Mouse (Mus musculus): ENCODE data around the gene Mutyh.

Mutyh gene

DNA sequence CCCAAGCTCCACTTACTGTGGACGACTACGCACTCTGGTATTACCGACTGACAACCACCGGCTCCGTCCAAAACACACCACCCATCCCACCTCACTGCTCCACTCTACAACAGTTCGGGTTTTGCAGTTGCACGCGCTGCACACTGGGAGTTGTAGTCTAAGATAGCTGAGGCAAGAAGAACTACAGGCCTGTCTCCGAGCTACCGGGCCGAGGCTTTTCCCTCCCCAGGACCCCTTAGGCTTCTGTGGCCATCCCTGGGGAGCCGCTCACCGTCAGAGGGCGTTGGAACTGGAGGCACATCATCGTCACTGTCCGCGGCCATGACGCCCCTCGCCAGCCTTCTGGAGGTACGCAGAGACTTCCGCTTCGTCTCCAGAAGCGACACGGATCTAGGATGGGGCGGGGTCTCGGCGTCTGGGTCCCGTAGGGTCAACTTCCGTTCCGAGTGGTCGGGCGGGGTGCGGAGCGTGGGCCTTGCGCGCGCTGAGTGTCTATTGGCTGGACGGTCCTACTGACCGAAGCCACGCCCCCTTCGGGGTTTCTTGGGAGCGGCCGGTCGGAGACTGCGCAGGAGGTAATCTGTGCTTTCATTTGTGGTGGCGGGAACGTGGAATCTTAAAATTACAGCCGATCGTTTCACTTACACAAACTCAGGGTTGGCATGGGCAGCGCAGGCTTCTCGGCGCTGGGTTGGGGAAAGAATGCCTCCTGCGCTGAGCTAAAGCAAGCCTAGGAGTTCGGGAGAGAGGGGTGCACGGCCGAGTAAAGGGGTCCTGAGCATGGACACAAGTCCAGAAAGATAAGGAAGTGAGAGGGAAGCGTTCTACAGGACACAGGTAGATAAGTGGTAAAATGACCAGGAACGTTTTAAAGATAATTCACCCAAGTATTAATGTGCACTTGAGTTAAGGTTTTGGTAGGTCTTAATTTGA lies at the start of gene Mutyh, which contains the start of gene Toe1:
TSS of gene Mutyh (plus strand) at position 527 of the 933 bp plus-strand sequence.
TSS of gene Toe1 (minus strand) at position 444 of the 933 bp plus-strand sequence.
- peak; percentile 83 for DNase-seq (ENCODE audit: extremely low spot score, low read depth, low spot score)

DNA sequence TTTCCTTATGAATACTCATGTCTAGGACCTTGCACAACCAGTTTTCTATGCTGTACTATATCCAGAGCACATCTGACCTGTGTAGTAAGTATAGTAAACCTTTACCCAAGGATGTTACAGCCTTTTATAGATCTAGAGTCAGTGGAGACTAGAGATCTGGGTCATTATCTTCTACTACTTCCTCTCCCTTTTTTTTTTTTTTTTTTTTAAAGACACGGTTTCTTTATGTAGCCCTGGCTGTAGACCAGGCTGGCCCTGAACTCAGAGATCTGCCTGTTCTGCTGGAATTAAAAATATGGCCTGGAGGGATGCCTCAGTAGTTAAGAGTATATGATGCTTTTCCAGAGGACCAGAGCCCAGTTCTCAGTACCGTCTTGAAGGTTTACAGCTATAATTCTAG lies 45.6 kb upstream of the Mutyh start:
- DNase-seq (ENCODE audit: extremely low spot score, low read depth, low spot score) = no peak

DNA sequence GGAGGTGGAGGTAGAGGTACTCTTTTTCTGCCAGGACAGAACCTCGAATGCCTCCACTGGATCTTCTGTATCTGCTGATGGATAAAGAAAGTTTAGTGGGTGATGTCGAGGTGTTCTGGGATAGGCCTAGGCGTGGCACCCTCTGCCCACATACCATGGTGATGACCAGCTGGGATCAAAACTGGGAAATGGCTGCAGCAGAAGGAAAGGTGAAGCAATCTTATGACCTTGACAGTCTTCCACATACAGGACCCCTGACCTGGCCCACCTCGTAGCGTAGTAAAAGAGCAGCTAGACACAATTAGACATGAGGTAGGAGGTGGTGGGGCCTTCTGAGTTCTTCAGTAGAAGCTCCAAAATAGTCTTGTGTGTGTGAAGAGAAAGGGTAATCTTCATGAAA lies 43.5 kb upstream of the Mutyh start:
- no peak for DNase-seq (ENCODE audit: extremely low spot score, low read depth, low spot score)

DNA sequence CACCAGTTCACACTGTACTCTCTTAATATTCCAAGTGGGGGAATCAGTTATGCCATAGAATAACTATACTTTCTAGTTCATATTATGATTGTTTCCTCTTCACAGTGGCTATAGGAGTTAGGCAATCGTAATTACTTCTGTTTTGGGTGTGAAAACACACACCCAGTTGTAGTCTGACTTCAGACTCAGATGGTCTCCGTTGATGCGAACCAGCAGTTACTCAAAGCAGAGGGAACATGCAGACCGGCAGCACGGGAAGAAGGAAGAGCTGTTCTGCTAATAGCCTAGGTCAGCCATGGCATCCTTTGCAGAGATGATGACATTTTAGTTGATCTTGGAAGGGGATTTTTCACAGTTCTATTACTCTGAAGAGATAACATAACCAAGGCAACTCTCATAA lies 39.0 kb upstream of the Mutyh start:
- no peak for DNase-seq (ENCODE audit: extremely low spot score, low read depth, low spot score)

DNA sequence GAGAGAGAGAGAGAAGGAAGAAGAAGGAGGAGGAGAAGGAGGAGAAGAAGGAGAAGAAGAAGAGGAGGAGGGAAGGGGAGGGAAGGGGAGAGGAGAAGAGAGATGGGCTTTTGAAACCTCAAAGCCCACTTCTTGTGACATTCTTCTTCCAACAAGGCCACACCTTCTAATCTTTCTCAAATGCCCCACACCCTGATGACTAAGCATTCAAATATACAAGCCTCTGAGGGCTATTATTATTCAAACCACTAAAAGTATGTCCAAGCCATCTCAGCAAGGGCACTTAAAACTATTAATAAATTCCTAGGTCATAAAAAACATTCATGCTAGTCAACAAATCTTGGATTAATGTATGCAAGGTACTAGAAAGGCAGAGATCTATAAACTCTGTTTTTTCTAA lies 38.5 kb upstream of the Mutyh start:
- DNase-seq (ENCODE audit: extremely low spot score, low read depth, low spot score) = no peak

DNA sequence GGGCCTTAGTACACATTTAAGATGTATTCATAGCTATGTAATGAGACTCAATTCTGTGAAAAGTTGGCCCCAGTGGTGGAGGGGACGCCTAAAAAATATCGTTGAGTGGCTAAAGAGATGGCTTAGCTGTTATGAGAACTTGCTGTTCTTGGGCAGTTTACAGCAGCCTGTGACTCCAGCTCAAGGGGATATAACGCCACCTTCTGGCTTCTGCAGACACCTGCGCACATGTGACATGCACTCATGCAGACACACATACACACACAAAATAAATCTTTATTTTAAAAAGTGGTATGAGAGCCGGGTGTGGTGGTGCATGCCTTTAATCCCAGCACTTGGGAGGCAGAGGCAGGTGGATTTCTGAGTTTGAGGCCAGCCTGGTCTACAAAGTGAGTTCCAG lies 31.1 kb upstream of the Mutyh start:
- no peak for DNase-seq (ENCODE audit: extremely low spot score, low read depth, low spot score)

DNA sequence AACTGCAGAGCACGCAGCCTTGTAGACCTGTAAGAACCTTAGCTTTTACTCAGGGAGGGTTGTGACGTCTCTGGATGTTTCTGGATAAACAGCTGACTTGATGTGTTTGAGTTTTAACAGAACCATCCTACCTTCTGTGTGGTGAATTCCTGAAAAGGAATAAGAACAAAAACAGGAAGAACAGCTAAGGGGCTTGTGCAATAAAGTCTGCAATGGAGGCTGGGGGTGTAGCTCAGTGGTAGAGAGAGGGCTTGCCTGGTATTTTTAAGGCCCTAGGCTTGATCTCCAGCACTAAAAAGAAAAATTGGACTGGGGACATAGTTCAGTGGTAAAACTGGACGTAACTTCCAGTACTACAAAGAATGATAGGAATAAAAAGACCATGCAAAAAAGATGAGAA lies 30.4 kb upstream of the Mutyh start:
- DNase-seq (ENCODE audit: extremely low spot score, low read depth, low spot score) = no peak

DNA sequence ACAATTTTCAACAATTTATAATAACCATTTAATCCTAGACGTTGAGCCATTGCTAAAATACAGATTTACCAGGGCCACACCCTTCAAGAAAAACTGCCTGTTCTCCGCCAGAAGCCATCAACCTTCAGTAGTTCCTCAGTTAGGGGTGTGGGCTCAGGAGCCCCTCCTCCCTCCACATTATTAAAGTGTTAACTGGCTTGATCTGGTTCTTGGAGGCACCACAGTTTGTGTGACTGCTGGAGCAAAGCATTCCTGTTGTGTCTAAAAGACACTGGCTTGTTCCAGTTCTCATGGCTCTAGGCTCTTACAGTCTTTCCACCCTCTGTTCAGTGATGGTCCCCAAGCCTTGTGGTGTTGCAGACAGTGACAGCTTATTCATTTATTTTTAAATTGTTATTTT lies 27.0 kb upstream of the Mutyh start:
- no peak for DNase-seq (ENCODE audit: extremely low spot score, low read depth, low spot score)

DNA sequence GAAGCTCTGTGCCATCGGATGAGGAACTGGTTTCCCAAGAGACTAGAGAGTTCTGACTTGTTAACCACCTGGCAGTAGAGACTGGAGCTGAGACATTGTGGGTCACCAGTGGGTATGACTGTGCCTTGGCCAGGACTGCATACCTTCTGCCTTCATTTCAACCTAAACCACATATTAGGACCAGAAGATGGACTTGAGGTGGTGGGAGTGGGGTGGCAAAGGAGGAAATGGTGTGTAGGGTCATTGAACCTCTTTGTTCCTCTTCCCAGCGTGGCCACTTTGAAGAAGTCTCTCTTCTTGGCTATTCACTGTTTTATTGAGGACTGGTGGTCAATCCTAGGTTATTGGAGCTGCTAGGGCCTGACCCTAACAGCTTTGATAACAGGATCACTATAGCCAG lies 26.2 kb upstream of the Mutyh start:
- DNase-seq (ENCODE audit: extremely low spot score, low read depth, low spot score) = no peak

DNA sequence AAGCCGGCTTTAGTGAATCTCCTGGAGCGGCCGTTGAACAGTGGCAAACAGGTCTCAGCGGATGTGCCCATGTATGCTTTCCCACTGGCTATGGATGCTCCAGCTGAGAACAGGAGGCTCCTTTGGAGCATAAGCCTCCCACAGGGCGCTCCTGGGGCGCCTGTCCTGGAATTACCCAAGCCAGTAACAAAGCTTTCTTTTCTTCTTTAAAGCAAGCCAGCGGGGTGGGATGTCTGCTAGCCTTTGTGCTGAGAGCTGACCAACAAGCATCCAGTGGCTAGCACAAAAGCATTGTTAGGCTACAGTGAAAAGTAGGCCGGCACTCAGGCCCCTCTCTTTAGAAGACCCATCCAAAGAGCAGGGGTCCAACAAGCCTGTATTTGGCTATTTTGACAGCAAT lies 25.4 kb upstream of the Mutyh start:
- DNase-seq (ENCODE audit: extremely low spot score, low read depth, low spot score) = no peak

DNA sequence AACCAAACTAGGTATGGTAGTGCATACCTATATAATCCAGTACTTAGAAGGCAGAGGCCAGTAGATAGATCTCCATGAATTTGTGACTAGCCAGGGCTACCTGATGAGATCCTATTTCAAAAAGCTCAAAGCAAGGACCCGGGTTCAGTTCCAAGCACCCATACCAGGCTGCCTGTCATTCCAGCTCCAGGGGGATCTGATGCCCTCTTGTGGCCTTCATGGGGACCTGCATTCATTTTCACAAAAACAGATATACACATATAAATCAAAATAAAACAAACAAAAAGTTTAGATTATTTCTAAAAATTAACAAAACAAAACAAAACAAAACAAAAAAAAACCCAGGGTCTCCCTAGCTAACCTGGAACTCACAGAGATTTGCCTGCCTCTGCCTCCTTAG lies 20.9 kb upstream of the Mutyh start:
- DNase-seq (ENCODE audit: extremely low spot score, low read depth, low spot score) = no peak

DNA sequence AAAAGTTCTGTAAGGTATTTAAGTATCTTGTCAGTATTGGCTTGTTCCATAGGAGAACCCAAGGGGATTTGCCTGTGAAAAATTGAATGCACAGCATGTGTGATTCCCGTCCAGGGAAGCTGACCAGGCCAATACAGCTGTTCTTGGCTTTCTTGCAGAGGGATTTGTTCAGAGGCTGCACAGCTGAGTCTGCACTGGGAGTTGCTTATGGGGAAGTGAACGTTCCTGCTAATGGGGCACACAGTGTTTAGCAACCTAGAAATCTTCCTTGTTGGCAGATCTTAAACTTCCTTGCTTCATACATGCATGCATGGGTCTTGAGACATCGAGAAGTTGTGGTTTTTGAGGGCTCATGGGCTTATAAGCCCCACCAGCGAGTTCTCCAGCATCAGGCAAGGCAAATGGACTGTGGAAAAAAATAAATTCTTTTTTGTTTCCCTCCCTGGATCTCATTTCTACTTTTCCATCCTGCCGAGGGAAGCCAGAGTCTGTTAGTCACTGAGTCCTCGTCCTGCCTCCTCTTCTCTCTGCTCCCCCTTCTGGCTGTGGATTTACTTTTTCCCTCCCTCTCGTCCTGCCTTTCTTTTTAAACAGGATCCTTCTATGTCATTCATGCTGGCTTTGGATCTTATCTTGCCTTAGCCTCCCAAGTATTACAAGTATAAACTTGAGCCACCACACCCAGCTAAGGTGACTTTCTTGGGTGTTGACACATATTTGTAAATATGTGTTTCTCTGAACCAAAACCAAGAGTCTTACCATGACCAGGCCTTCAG lies 19.4 kb upstream of the Mutyh start:
- no peak for DNase-seq (ENCODE audit: extremely low spot score, low read depth, low spot score)

DNA sequence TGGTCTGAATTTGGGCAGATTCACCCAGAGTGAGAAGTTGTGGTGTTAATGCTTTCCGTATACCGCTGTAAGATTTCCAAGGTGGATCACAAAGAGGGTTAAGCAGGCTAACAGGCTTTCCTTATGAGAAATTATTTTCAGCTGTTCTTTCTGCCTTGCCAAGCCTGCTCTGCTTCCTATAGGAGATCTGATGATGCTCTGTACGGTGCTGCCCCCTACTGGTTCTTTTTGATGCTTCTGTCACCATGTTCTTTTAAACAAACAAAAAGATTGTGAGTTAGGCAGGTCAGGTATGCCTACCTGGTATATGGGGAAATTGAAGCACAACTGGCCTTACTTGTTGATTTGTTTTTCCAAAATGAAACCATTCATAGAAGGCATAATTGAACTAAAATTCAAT lies 18.6 kb upstream of the Mutyh start:
- DNase-seq (ENCODE audit: extremely low spot score, low read depth, low spot score) = peak; percentile 75

DNA sequence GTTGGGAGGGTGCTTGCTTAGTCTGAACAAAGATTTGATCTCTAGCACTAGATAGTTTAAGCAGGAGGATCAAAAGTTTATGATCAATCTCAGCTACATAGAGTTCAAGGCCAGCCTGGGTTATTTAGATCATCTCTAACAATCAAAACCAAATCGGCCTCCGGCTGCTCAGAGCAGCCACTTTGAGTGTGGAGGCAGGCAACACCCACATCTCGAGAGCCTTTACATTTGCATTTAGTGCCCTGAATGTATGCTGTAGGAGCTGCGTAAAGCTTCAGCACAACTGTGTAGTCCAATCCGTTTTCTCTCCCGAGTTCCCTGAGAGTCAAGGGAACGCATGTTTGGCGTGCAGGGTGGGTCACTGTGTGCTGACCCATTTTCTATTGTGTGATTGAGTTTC lies 15.1 kb upstream of the Mutyh start:
- no peak for DNase-seq (ENCODE audit: extremely low spot score, low read depth, low spot score)

DNA sequence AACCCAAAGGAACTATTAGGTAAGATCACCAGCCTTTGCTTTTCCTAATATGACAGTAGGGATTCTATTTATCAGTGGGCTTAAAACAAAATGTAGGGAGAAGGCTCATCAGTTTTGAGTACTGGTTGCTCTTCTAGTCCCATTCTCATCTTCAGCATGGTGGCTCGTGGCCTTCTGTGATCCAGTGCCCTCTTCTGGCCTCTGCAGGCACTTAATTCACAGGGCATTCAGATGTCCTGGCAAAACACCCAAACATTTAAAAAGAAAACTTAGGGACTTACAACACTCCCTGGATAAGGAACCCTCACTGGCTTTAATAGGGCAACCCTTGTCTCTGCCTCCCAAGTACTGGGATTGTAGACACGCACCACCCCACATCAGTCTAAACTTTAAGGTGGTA lies 13.2 kb upstream of the Mutyh start:
- no peak for DNase-seq (ENCODE audit: extremely low spot score, low read depth, low spot score)

DNA sequence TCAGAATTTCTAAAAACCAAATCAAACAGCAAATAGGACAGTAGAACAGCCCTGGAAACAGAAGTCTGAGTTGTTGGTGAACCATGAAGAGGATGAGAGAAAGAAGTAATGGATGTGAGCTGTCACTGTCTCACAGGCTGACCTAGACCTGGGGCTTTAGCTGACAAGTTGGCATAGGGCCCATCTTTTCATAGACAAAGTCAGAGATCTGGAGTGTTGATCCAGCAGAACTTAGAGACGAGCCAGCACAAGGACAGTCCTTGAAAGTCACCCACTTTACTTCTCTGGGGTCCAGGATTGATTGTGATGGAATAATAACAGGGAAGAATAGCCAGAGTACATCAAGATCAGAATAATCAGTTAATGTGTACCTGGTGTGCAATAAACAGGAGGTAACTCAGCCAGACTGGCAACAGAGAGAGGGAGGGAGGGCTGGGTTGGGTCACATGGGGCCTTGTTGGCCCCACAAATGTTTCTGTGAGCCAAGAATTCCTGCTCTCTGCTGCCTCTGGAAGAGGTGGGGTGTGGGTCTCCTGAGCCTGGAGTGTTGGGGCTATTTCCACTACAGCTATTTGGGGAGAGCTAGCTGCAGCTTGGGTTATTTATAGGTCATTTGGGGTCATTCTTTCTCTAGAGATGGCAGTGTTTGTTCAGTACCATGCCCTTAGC lies 10.9 kb upstream of the Mutyh start:
- DNase-seq (ENCODE audit: extremely low spot score, low read depth, low spot score) = no peak

DNA sequence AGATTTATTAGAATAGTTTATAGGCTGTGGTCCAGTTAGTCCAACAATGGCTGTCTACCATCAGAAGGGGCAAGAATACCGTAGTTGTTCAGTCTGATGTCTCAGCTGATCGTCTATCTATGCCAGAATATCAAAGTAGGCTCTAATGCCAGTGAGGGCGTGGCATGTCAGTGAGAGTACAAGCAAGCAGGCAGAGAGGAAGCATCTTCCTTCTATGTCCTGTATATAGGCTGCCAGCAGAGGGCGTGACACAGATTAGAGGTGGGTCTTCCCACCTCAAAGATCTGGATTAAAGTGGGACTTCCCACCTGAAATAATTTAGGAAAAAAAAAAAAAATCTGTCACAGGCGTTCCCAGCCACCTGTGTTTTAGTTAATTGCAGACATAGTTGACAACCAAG lies 7.6 kb upstream of the Mutyh start:
- DNase-seq (ENCODE audit: extremely low spot score, low read depth, low spot score) = no peak

DNA sequence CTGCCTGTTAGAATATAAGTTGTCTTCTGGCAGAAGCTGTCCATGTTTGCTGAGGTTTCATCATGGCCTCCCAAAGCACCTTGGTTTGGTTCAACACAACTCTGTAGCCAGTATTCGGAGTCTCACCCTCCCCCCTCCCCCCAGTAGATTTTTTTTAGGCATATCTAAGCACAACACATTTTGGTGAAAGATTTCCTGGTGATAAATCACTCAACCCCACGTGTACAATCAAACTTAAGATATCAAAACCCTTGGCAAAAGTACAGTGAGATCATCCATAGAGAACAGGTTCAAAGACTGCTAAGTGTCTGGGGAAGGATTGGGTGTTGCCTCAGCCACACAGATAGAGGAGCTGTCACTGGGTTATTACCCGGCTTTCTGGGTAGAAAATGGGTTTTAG lies 3.5 kb downstream of the Mutyh start:
- DNase-seq (ENCODE audit: extremely low spot score, low read depth, low spot score) = no peak

DNA sequence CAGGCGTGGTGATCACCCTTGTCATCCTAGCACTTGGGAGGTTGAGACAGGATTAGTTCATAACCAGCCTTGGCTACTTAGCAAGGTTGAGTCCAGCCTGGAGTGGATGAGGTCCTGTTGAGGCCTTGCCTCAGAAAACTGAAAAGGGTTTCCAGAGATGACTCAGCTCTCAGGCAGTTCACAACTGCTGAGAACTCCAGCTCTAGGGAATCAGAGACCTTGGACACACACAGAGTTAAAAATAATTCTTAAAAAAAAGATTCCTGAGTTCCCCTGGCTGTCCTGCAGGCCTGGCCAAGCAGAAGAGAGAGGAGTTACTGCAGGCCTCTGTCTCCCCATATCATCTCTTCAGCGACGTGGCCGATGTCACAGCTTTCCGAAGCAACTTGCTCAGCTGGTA lies 7.8 kb downstream of the Mutyh start:
- no peak for DNase-seq (ENCODE audit: extremely low spot score, low read depth, low spot score)

DNA sequence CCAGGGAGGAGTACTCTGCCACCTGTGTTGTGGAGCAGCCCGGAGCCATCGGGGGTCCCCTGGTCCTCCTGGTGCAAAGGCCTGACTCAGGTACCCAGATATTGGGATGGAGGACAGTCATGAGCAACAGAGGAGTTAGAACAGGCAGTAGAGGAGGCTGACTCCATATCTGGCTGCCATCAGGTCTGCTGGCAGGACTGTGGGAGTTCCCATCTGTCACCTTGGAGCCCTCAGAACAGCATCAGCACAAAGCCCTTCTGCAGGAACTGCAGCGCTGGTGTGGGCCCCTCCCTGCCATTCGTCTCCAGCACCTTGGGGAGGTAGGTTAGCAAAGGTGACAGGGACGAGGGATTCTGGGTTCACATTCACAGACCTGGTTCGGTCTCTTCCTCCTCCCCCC lies 10.0 kb downstream of the Mutyh start:
- no peak for DNase-seq (ENCODE audit: extremely low spot score, low read depth, low spot score)
